Mouse (Mus musculus): ENCODE results near the gene Slc10a7. TPM values are rescaled to one million over a fixed set of nuclear protein-coding genes. Genes with fewer than 3 reads are reported as not detected.
A peak's percentile ranks its signal among the peaks of the same experiment; 100 is the strongest.

The Slc10a7 gene
- polyA plus RNA-seq, 1 experiment from 2014 or later, result 4.1 TPM

- H3K9me3 ChIP-seq (ENCODE audit: low read length), result no peaks in the 10 kb centered on the region
- no peak for DNase-seq
- 81% methylated on average over 10 of the region's 10 CpGs for WGBS (ENCODE audit: insufficient replicate concordance)
- no peak for ATAC-seq
- H3K4me3 ChIP-seq (ENCODE audit: low read depth, low read length), result no peak overlapping the region
- no peak overlapping the region for H3K4me2 ChIP-seq (ENCODE audit: low read depth, low read length)
- no peaks in the 10 kb centered on the region for H3K4me1 ChIP-seq (ENCODE audit: insufficient read depth)
- TF ChIP-seq EP300 (IDR thresholded peaks at IDR 0.05; ENCODE audit: low read depth) (no peak), CTCF (IDR thresholded peaks at IDR 0.05; ENCODE audit: low read depth) (no peak)
- no peak overlapping the region for H3K27ac ChIP-seq (ENCODE audit: low read depth)
- no peak overlapping the region for H3K9ac ChIP-seq (replicated peaks)
- no peaks in the 10 kb centered on the region for H3K36me3 ChIP-seq (replicated peaks; ENCODE audit: insufficient read depth, low read length)
- no peaks in the 10 kb centered on the region for H3K27me3 ChIP-seq (ENCODE audit: insufficient read depth, low read length)
Observed at GRCm38 (mm10) chr8:78577569-78577968, 68.4 kb downstream of the Slc10a7 start.

GRCm38 (mm10) chr8:78578036-78578435 is 68.9 kb downstream of the Slc10a7 start:
- no peak for DNase-seq
- no peaks in the 10 kb centered on the region for H3K27me3 ChIP-seq (ENCODE audit: insufficient read depth, low read length)
- TF ChIP-seq EP300 (IDR thresholded peaks at IDR 0.05; ENCODE audit: low read depth), result no peak
- TF ChIP-seq CTCF (IDR thresholded peaks at IDR 0.05; ENCODE audit: low read depth), result no peak
- H3K36me3 ChIP-seq (replicated peaks; ENCODE audit: insufficient read depth, low read length), result no peaks in the 10 kb centered on the region
- H3K4me1 ChIP-seq (ENCODE audit: insufficient read depth), result no peaks in the 10 kb centered on the region
- H3K27ac ChIP-seq (ENCODE audit: low read depth), result no peak overlapping the region
- H3K9ac ChIP-seq (replicated peaks), result no peak overlapping the region
- no peak for ATAC-seq
- 91% methylated on average over 3 of the region's 3 CpGs for WGBS (ENCODE audit: insufficient replicate concordance)
- H3K4me2 ChIP-seq (ENCODE audit: low read depth, low read length), result no peak overlapping the region
- H3K9me3 ChIP-seq (ENCODE audit: low read length), result no peaks in the 10 kb centered on the region
- no peak overlapping the region for H3K4me3 ChIP-seq (ENCODE audit: low read depth, low read length)

GRCm38 (mm10) chr8:78584011-78584776 is 75.0 kb downstream of the Slc10a7 start:
- WGBS (ENCODE audit: insufficient replicate concordance), result 75% methylated on average over 5 of the region's 5 CpGs
- Histone ChIP-seq H3K27ac (ENCODE audit: low read depth) (no peak overlapping the region), H3K9ac (replicated peaks) (no peak overlapping the region), H3K36me3 (replicated peaks; ENCODE audit: insufficient read depth, low read length) (no peaks in the 10 kb centered on the region), H3K9me3 (ENCODE audit: low read length) (no peaks in the 10 kb centered on the region), H3K4me1 (ENCODE audit: insufficient read depth) (no peaks in the 10 kb centered on the region), H3K4me2 (ENCODE audit: low read depth, low read length) (no peak overlapping the region), H3K4me3 (ENCODE audit: low read depth, low read length) (no peak overlapping the region), H3K27me3 (ENCODE audit: insufficient read depth, low read length) (no peaks in the 10 kb centered on the region)
- DNase-seq (no peak), ATAC-seq (no peak)
- no peak for TF ChIP-seq EP300 (IDR thresholded peaks at IDR 0.05; ENCODE audit: low read depth)
- no peak for TF ChIP-seq CTCF (IDR thresholded peaks at IDR 0.05; ENCODE audit: low read depth)

- no peak overlapping the region for H3K4me3 ChIP-seq (ENCODE audit: low read depth, low read length)
- no peak for ATAC-seq
- no peak overlapping the region for H3K4me2 ChIP-seq (ENCODE audit: low read depth, low read length)
- no peaks in the 10 kb centered on the region for H3K27me3 ChIP-seq (ENCODE audit: insufficient read depth, low read length)
- no peaks in the 10 kb centered on the region for H3K4me1 ChIP-seq (ENCODE audit: insufficient read depth)
- 0 out of 2 replicates have a peak, but pooled peaks cover 3% of the 10 kb centered on the region for H3K36me3 ChIP-seq (replicated peaks; ENCODE audit: insufficient read depth, low read length)
- TF ChIP-seq EP300 (IDR thresholded peaks at IDR 0.05; ENCODE audit: low read depth) (no peak), CTCF (IDR thresholded peaks at IDR 0.05; ENCODE audit: low read depth) (no peak)
- no peak overlapping the region for H3K27ac ChIP-seq (ENCODE audit: low read depth)
- no peaks in the 10 kb centered on the region for H3K9me3 ChIP-seq (ENCODE audit: low read length)
- no peak for DNase-seq
- WGBS (ENCODE audit: insufficient replicate concordance), result 71% methylated on average over 3 of the region's 3 CpGs
- H3K9ac ChIP-seq (replicated peaks), result no peak overlapping the region
Observed at GRCm38 (mm10) chr8:78584863-78585262, 75.7 kb downstream of the Slc10a7 start.

GRCm38 (mm10) chr8:78595481-78595908 is 86.3 kb downstream of the Slc10a7 start:
- TF ChIP-seq EP300 (IDR thresholded peaks at IDR 0.05; ENCODE audit: low read depth) (no peak), CTCF (IDR thresholded peaks at IDR 0.05; ENCODE audit: low read depth) (no peak)
- Histone ChIP-seq H3K4me3 (ENCODE audit: low read depth, low read length) (no peak overlapping the region), H3K9ac (replicated peaks) (no peak overlapping the region), H3K27me3 (ENCODE audit: insufficient read depth, low read length) (no peaks in the 10 kb centered on the region), H3K36me3 (replicated peaks; ENCODE audit: insufficient read depth, low read length) (no peaks in the 10 kb centered on the region), H3K27ac (ENCODE audit: low read depth) (no peak overlapping the region), H3K4me2 (ENCODE audit: low read depth, low read length) (no peak overlapping the region), H3K9me3 (ENCODE audit: low read length) (no peaks in the 10 kb centered on the region), H3K4me1 (ENCODE audit: insufficient read depth) (no peaks in the 10 kb centered on the region)
- DNase-seq (peak; percentile 29), ATAC-seq (no peak)
- 65% methylated on average over 6 of the region's 6 CpGs for WGBS (ENCODE audit: insufficient replicate concordance)

- Histone ChIP-seq H3K27me3 (ENCODE audit: insufficient read depth, low read length) (no peaks in the 10 kb centered on the region), H3K4me1 (ENCODE audit: insufficient read depth) (no peaks in the 10 kb centered on the region), H3K27ac (ENCODE audit: low read depth) (no peak overlapping the region), H3K36me3 (replicated peaks; ENCODE audit: insufficient read depth, low read length) (no peaks in the 10 kb centered on the region), H3K9me3 (ENCODE audit: low read length) (no peaks in the 10 kb centered on the region), H3K4me3 (ENCODE audit: low read depth, low read length) (no peak overlapping the region), H3K4me2 (ENCODE audit: low read depth, low read length) (no peak overlapping the region), H3K9ac (replicated peaks) (no peak overlapping the region)
- 85% methylated on average over 3 of the region's 3 CpGs for WGBS (ENCODE audit: insufficient replicate concordance)
- no peak for DNase-seq
- no peak for TF ChIP-seq EP300 (IDR thresholded peaks at IDR 0.05; ENCODE audit: low read depth)
- no peak for TF ChIP-seq CTCF (IDR thresholded peaks at IDR 0.05; ENCODE audit: low read depth)
- no peak for ATAC-seq
Observed at GRCm38 (mm10) chr8:78598237-78598636, 89.1 kb downstream of the Slc10a7 start.

All from liver, postnatal 0 days (tissue).